Mouse (Mus musculus): ENCODE data around the gene Asap2.
"Not testable (repeated sequence)": the region's sequence is repeated elsewhere in the genome, so short reads cannot be mapped to it uniquely, and the experiment has no call there.

Gene Asap2

GRCm38 (mm10) chr12:20990132-20990531 lies at the start of gene Asap2:
Asap2 (plus strand) TSS chr12:20990459.
- DNase-seq = peak; percentile 70

GRCm38 (mm10) chr12:20947051-20947997 lies 42.9 kb upstream of the Asap2 start:
- not testable (repeated sequence) for DNase-seq

- not testable (repeated sequence) for DNase-seq
These were observed 320 bp downstream of the Asap2 start for GRCm38 (mm10) chr12:20990579-20990978.

- not testable (repeated sequence) for DNase-seq
These were observed 40.6 kb downstream of the Asap2 start for GRCm38 (mm10) chr12:21030875-21031274.

GRCm38 (mm10) chr12:21046716-21047115 lies 56.5 kb downstream of the Asap2 start:
- not testable (repeated sequence) for DNase-seq

GRCm38 (mm10) chr12:21075731-21076130 lies 85.5 kb downstream of the Asap2 start:
- peak; percentile 90 for DNase-seq

GRCm38 (mm10) chr12:21090168-21090567 lies 99.9 kb downstream of the Asap2 start:
- peak; percentile 12 for DNase-seq

- DNase-seq = not testable (repeated sequence)
These were observed 102.2 kb downstream of the Asap2 start for GRCm38 (mm10) chr12:21092446-21092845.

- not testable (repeated sequence) for DNase-seq
These were observed 107.6 kb downstream of the Asap2 start for GRCm38 (mm10) chr12:21097806-21098325.

GRCm38 (mm10) chr12:21111116-21111475 lies 120.8 kb downstream of the Asap2 start:
- not testable (repeated sequence) for DNase-seq

GRCm38 (mm10) chr12:21111476-21112452 lies 121.5 kb downstream of the Asap2 start:
- DNase-seq = peak; percentile 94

GRCm38 (mm10) chr12:21112453-21112857 lies 122.2 kb downstream of the Asap2 start:
- DNase-seq = peak; percentile 80

GRCm38 (mm10) chr12:21119446-21119845 lies 129.2 kb downstream of the Asap2 start:
- peak; percentile 60 for DNase-seq

- DNase-seq = no peak
These were observed 132.6 kb downstream of the Asap2 start for GRCm38 (mm10) chr12:21122818-21123217.

- DNase-seq = no peak
These were observed 133.4 kb downstream of the Asap2 start for GRCm38 (mm10) chr12:21123647-21124046.

- DNase-seq = no peak
These were observed 135.6 kb downstream of the Asap2 start for GRCm38 (mm10) chr12:21125675-21126470.

- no peak for DNase-seq
These were observed 136.3 kb downstream of the Asap2 start for GRCm38 (mm10) chr12:21126516-21126915.

GRCm38 (mm10) chr12:21128930-21129869 lies 138.9 kb downstream of the Asap2 start:
- DNase-seq = no peak

GRCm38 (mm10) chr12:21130274-21130823 lies 140.1 kb downstream of the Asap2 start:
- DNase-seq = no peak

GRCm38 (mm10) chr12:21132537-21132936 lies 142.3 kb downstream of the Asap2 start:
- DNase-seq = peak; percentile 54

Data from kidney, postnatal 10 days (tissue).